Mouse (Mus musculus) erythroblast, embryonic 14.5 days (primary cell): ENCODE data around the gene Shisa9.

Experiments used
- GATA1 ChIP-seq: IDR thresholded peaks from 2 replicates; pipeline ENCODE4 v1.6.1; 2012; ENCODE audit warnings: low read length, inconsistent platforms, mixed read lengths
- TAL1 ChIP-seq: IDR thresholded peaks from 3 replicates; pipeline ENCODE4 v1.6.1; 2012; ENCODE audit warnings: low read length, inconsistent platforms, mixed read lengths

DNA sequence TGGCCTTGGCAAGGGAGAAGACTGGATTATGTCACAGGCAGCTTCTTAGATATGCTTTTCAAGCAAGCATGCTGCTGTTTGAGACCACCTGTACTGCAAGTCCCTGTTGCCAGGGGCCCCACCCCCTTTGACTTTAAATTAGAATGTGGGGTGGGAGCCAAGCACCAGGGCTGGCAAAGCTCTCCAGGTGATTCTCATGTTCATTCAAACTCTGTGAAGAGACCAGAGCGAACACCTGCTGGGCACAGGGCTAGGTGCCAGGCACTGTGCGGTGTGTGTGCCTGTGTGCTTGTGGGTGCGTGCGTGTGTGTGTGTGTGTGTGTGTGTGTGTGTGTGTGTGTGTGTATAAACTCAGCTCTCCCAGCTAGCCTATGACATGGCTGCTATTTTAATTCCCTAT lies 3.1 kb downstream of the Shisa9 start:
- no peak for TF ChIP-seq TAL1
- TF ChIP-seq GATA1 = no peak
